Mouse (Mus musculus) hindbrain, embryonic 12.5 days (tissue): ENCODE results near the gene Ubtd1. TPM values are rescaled to one million over a fixed set of nuclear protein-coding genes. Genes with fewer than 3 reads are reported as not detected.

Experiments
- ATAC-seq: fragments of 200-750 bp; cut with Nextera tagmentation; 2 replicates; pipeline ENCODE4 v1.8.0; 2017; ENCODE audit warnings: moderate TSS enrichment; ENCODE audit not compliant: low FRiP score
- H3K27ac ChIP-seq: fragments of 300-500 bp; sonication (generic); 2 replicates; pipeline ENCODE4 v1.5.1; 2016; ENCODE audit warnings: mild to moderate bottlenecking
- H3K27me3 ChIP-seq: fragments of 300-500 bp; sonication (generic); 2 replicates; pipeline ENCODE4 v1.6.1; 2016; ENCODE audit warnings: mild to moderate bottlenecking
- H3K36me3 ChIP-seq: fragments of 300-500 bp; sonication (generic); 2 replicates; pipeline ENCODE4 v1.6.1; 2016; ENCODE audit warnings: mild to moderate bottlenecking
- H3K4me1 ChIP-seq: fragments of 300-500 bp; sonication (generic); 2 replicates; pipeline ENCODE4 v1.6.1; 2016
- H3K4me2 ChIP-seq: fragments of 300-500 bp; sonication (generic); replicated peaks from 2 replicates; pipeline ENCODE4 v1.6.1; 2016; ENCODE audit warnings: mild to moderate bottlenecking
- H3K4me3 ChIP-seq: fragments of 300-500 bp; sonication (generic); 2 replicates; pipeline ENCODE4 v1.5.1; 2016; ENCODE audit warnings: mild to moderate bottlenecking
- H3K9ac ChIP-seq: fragments of 300-500 bp; sonication (generic); 2 replicates; pipeline ENCODE4 v1.6.1; 2016; ENCODE audit warnings: mild to moderate bottlenecking, moderate library complexity
- H3K9me3 ChIP-seq: fragments of 300-500 bp; sonication (generic); replicated peaks from 2 replicates; pipeline ENCODE4 v1.6.1; 2016; ENCODE audit warnings: mild to moderate bottlenecking
- WGBS: fragments of 180-500 bp; shearing (Covaris S2); methylation state at CpG from one replicate; pipeline ENCODE4 v1.1.7; 2016; 5-methylcytosine and 5-hydroxymethylcytosine counted together
- polyA plus RNA-seq: library from polyadenylated mRNA; unstranded; fragments of >200 nt; fragmentation: Nextera tagmentation; extraction: Ambion mirVana; gene quantifications from 2 replicates; pipeline ENCODE4 v1.2.1, GENCODE M21; 2016

The Ubtd1 gene
- polyA plus RNA-seq, 1 experiment from 2014 or later, result 15.9 TPM

- Histone ChIP-seq H3K4me2 (peak within 1 kb of the TSS; percentile 99), H3K9ac (peak within 1 kb of the TSS; percentile 74), H3K9me3 (no peaks in the 10 kb centered on the region), H3K27ac (peak within 1 kb of the TSS; percentile 83), H3K4me1 (peaks cover 20% of the 10 kb centered on the region), H3K27me3 (peaks cover 15% of the 10 kb centered on the region), H3K4me3 (peak within 1 kb of the TSS; percentile 83), H3K36me3 (no peaks in the 10 kb centered on the region)
- ATAC-seq, result peak; percentile 97
- WGBS, result under 1% methylated on average over 59 of the region's 68 CpGs
Observed at GRCm38 (mm10) chr19:41980819-41981594, 556 bp upstream of the Ubtd1 start, which contains the start of gene Mms19. Gene Mms19 (minus strand): TSS chr19:41981157.

- H3K27me3 ChIP-seq, result peaks cover 15% of the 10 kb centered on the region
- H3K4me1 ChIP-seq, result peaks cover 20% of the 10 kb centered on the region
- H3K4me2 ChIP-seq, result peak overlapping the region; percentile 99
- no peaks in the 10 kb centered on the region for H3K9me3 ChIP-seq
- H3K27ac ChIP-seq, result peak overlapping the region; percentile 83
- peak overlapping the region; percentile 83 for H3K4me3 ChIP-seq
- H3K9ac ChIP-seq, result peak overlapping the region; percentile 74
- ATAC-seq, result no peak
- under 1% methylated on average over 71 of the region's 74 CpGs for WGBS
- H3K36me3 ChIP-seq, result no peaks in the 10 kb centered on the region
Observed at GRCm38 (mm10) chr19:41981931-41982790, 598 bp downstream of the Ubtd1 start.

- no peak overlapping the region for H3K27ac ChIP-seq
- H3K4me1 ChIP-seq, result peaks cover 20% of the 10 kb centered on the region
- no peak for ATAC-seq
- H3K4me2 ChIP-seq, result peak overlapping the region; percentile 99
- WGBS, result 6% methylated on average over 4 of the region's 4 CpGs
- H3K36me3 ChIP-seq, result no peaks in the 10 kb centered on the region
- H3K27me3 ChIP-seq, result peaks cover 15% of the 10 kb centered on the region
- H3K9me3 ChIP-seq, result no peaks in the 10 kb centered on the region
- H3K4me3 ChIP-seq, result peak overlapping the region; percentile 83
- H3K9ac ChIP-seq, result peak overlapping the region; percentile 74; the same call in 1 of the 2 replicates
Observed at GRCm38 (mm10) chr19:41982791-41983150, 1.2 kb downstream of the Ubtd1 start.

- Histone ChIP-seq H3K9ac (no peak overlapping the region), H3K4me1 (peaks cover 11% of the 10 kb centered on the region), H3K9me3 (no peaks in the 10 kb centered on the region), H3K4me3 (no peak overlapping the region), H3K4me2 (no peak overlapping the region), H3K36me3 (no peaks in the 10 kb centered on the region), H3K27me3 (peaks cover 15% of the 10 kb centered on the region), H3K27ac (no peak overlapping the region)
- ATAC-seq, result no peak
- WGBS, result 90% methylated on average over 5 of the region's 5 CpGs
Observed at GRCm38 (mm10) chr19:41985994-41986393, 4.4 kb downstream of the Ubtd1 start.

GRCm38 (mm10) chr19:41987206-41987605 is 5.6 kb downstream of the Ubtd1 start:
- peaks cover 11% of the 10 kb centered on the region for H3K4me1 ChIP-seq
- WGBS, result 91% methylated on average over 4 of the region's 4 CpGs
- no peak for ATAC-seq
- H3K9ac ChIP-seq, result no peak overlapping the region
- no peak overlapping the region for H3K27ac ChIP-seq
- no peaks in the 10 kb centered on the region for H3K9me3 ChIP-seq
- H3K4me3 ChIP-seq, result no peak overlapping the region
- H3K4me2 ChIP-seq, result no peak overlapping the region
- H3K27me3 ChIP-seq, result peaks cover 15% of the 10 kb centered on the region
- H3K36me3 ChIP-seq, result no peaks in the 10 kb centered on the region

GRCm38 (mm10) chr19:41989810-41990209 is 8.2 kb downstream of the Ubtd1 start:
- H3K27me3 ChIP-seq, result no peaks in the 10 kb centered on the region
- H3K4me3 ChIP-seq, result no peak overlapping the region
- no peaks in the 10 kb centered on the region for H3K9me3 ChIP-seq
- no peaks in the 10 kb centered on the region for H3K36me3 ChIP-seq
- 88% methylated on average over 6 of the region's 6 CpGs for WGBS
- H3K27ac ChIP-seq, result no peak overlapping the region
- no peak overlapping the region for H3K4me2 ChIP-seq
- 0 out of 2 replicates have a peak, but pooled peaks cover under 1% of the 10 kb centered on the region for H3K4me1 ChIP-seq
- no peak overlapping the region for H3K9ac ChIP-seq
- ATAC-seq, result no peak

- Histone ChIP-seq H3K36me3 (no peaks in the 10 kb centered on the region), H3K4me1 (peaks cover 8% of the 10 kb centered on the region), H3K27ac (no peak overlapping the region), H3K4me3 (no peak overlapping the region), H3K4me2 (no peak overlapping the region), H3K9me3 (no peaks in the 10 kb centered on the region), H3K9ac (no peak overlapping the region), H3K27me3 (no peaks in the 10 kb centered on the region)
- no peak for ATAC-seq
- 31% methylated on average over 6 of the region's 6 CpGs for WGBS
Observed at GRCm38 (mm10) chr19:41991926-41992477, 10.4 kb downstream of the Ubtd1 start.

- ATAC-seq, result no peak
- Histone ChIP-seq H3K4me1 (peaks cover 8% of the 10 kb centered on the region), H3K9ac (no peak overlapping the region), H3K27me3 (no peaks in the 10 kb centered on the region), H3K27ac (no peak overlapping the region), H3K4me2 (no peak overlapping the region), H3K4me3 (no peak overlapping the region), H3K36me3 (no peaks in the 10 kb centered on the region), H3K9me3 (no peaks in the 10 kb centered on the region)
- 89% methylated on average over 2 of the region's 2 CpGs for WGBS
Observed at GRCm38 (mm10) chr19:41992971-41993370, 11.4 kb downstream of the Ubtd1 start.

GRCm38 (mm10) chr19:41993484-41993883 is 11.9 kb downstream of the Ubtd1 start:
- Histone ChIP-seq H3K4me1 (peaks cover 8% of the 10 kb centered on the region), H3K27ac (no peak overlapping the region), H3K9me3 (no peaks in the 10 kb centered on the region), H3K36me3 (no peaks in the 10 kb centered on the region), H3K27me3 (no peaks in the 10 kb centered on the region), H3K4me2 (no peak overlapping the region), H3K4me3 (no peak overlapping the region), H3K9ac (no peak overlapping the region)
- ATAC-seq, result no peak
- 88% methylated on average over 6 of the region's 6 CpGs for WGBS

GRCm38 (mm10) chr19:41994023-41994422 is 12.5 kb downstream of the Ubtd1 start:
- H3K9me3 ChIP-seq, result no peaks in the 10 kb centered on the region
- peaks cover 8% of the 10 kb centered on the region for H3K4me1 ChIP-seq
- H3K4me3 ChIP-seq, result no peak overlapping the region
- H3K36me3 ChIP-seq, result no peaks in the 10 kb centered on the region
- ATAC-seq, result no peak
- WGBS, result 90% methylated on average over 7 of the region's 7 CpGs
- no peaks in the 10 kb centered on the region for H3K27me3 ChIP-seq
- no peak overlapping the region for H3K27ac ChIP-seq
- no peak overlapping the region for H3K9ac ChIP-seq
- no peak overlapping the region for H3K4me2 ChIP-seq

- H3K36me3 ChIP-seq, result no peaks in the 10 kb centered on the region
- 43% methylated on average over 1 of the region's 1 CpGs for WGBS
- ATAC-seq, result no peak
- H3K4me2 ChIP-seq, result no peak overlapping the region
- no peak overlapping the region for H3K4me3 ChIP-seq
- H3K27me3 ChIP-seq, result no peaks in the 10 kb centered on the region
- peaks cover 11% of the 10 kb centered on the region for H3K4me1 ChIP-seq
- H3K27ac ChIP-seq, result no peak overlapping the region
- H3K9me3 ChIP-seq, result no peaks in the 10 kb centered on the region
- H3K9ac ChIP-seq, result no peak overlapping the region
Observed at GRCm38 (mm10) chr19:41995483-41995882, 13.9 kb downstream of the Ubtd1 start.

- ATAC-seq, result no peak
- H3K9ac ChIP-seq, result no peak overlapping the region
- no peak overlapping the region for H3K4me3 ChIP-seq
- H3K9me3 ChIP-seq, result no peaks in the 10 kb centered on the region
- peaks cover 18% of the 10 kb centered on the region for H3K4me1 ChIP-seq
- H3K4me2 ChIP-seq, result no peak overlapping the region
- no peak overlapping the region for H3K27ac ChIP-seq
- no peaks in the 10 kb centered on the region for H3K36me3 ChIP-seq
- H3K27me3 ChIP-seq, result no peaks in the 10 kb centered on the region
- 86% methylated on average over 10 of the region's 10 CpGs for WGBS
Observed at GRCm38 (mm10) chr19:41997090-41997489, 15.5 kb downstream of the Ubtd1 start.
